Mouse (Mus musculus) hindbrain, embryonic 14.5 days (tissue): ENCODE results near the gene Surf2. TPM values are rescaled to one million over a fixed set of nuclear protein-coding genes. Genes with fewer than 3 reads are reported as not detected.

ENCODE experiments used
- ATAC-seq: fragments of 200-750 bp; cut with Nextera tagmentation; 2 replicates; pipeline ENCODE4 v1.8.0; 2017; ENCODE audit warnings: moderate number of reproducible peaks, mild to moderate bottlenecking, moderate TSS enrichment, moderate library complexity; ENCODE audit not compliant: low FRiP score
- DNase-seq: peaks from one replicate; pipeline ENCODE4 v3.0.0-alpha.2; 2015; ENCODE audit warnings: low spot score
- H3K27ac ChIP-seq: fragments of 300-500 bp; sonication (generic); 2 replicates; pipeline ENCODE4 v1.5.1; 2014; ENCODE audit warnings: mild to moderate bottlenecking, moderate library complexity
- H3K27me3 ChIP-seq: fragments of 300-500 bp; sonication (generic); 2 replicates; pipeline ENCODE4 v1.6.1; 2014; ENCODE audit warnings: mild to moderate bottlenecking, low read length, mixed read lengths; ENCODE audit not compliant: control insufficient read depth, insufficient read depth
- H3K36me3 ChIP-seq: fragments of 300-500 bp; sonication (generic); replicated peaks from 2 replicates; pipeline ENCODE4 v1.6.1; 2014; ENCODE audit not compliant: control insufficient read depth, insufficient read depth
- H3K4me1 ChIP-seq: fragments of 300-500 bp; sonication (generic); replicated peaks from 2 replicates; pipeline ENCODE4 v1.6.1; 2014; ENCODE audit warnings: antibody characterized with exemption, low read length, mixed read lengths; ENCODE audit not compliant: control insufficient read depth, insufficient read depth
- H3K4me2 ChIP-seq: fragments of 300-500 bp; sonication (generic); replicated peaks from 2 replicates; pipeline ENCODE4 v1.6.1; 2014; ENCODE audit warnings: mild to moderate bottlenecking, moderate library complexity
- H3K4me3 ChIP-seq: fragments of 300-500 bp; sonication (generic); replicated peaks from 2 replicates; pipeline ENCODE4 v1.5.1; 2014; ENCODE audit warnings: mild to moderate bottlenecking, low read length
- H3K9ac ChIP-seq: fragments of 300-500 bp; sonication (generic); 2 replicates; pipeline ENCODE4 v1.6.1; 2014
- H3K9me3 ChIP-seq: fragments of 300-500 bp; sonication (generic); 2 replicates; pipeline ENCODE4 v1.6.1; 2016; ENCODE audit warnings: low read length; ENCODE audit not compliant: control insufficient read depth
- WGBS: fragments of 180-500 bp; shearing (Covaris S2); extraction: QIAGEN DNeasy Blood & Tissue Kit; methylation state at CpG from one replicate; pipeline ENCODE4 v1.1.7; 2014; 5-methylcytosine and 5-hydroxymethylcytosine counted together
- polyA plus RNA-seq: library from polyadenylated mRNA; unstranded; fragments of >200 nt; fragmentation: Nextera tagmentation; extraction: Ambion mirVana; gene quantifications from 2 replicates; pipeline ENCODE4 v1.2.1, GENCODE M21; 2014

Gene Surf2
- polyA plus RNA-seq, 1 experiment from 2014 or later = 44.1 TPM

GRCm38 (mm10) chr2:26952193-26952592 lies 36.0 kb downstream of the Surf2 start:
- Histone ChIP-seq H3K9ac (no peak overlapping the region), H3K4me1 (no peaks in the 10 kb centered on the region), H3K27me3 (no peaks in the 10 kb centered on the region), H3K9me3 (no peaks in the 10 kb centered on the region), H3K4me3 (no peak overlapping the region), H3K4me2 (no peak overlapping the region), H3K36me3 (peaks cover 70% of the 10 kb centered on the region), H3K27ac (no peak overlapping the region)
- 96% methylated on average over 4 of the region's 4 CpGs for WGBS
- DNase-seq (no peak), ATAC-seq (no peak)

DNA sequence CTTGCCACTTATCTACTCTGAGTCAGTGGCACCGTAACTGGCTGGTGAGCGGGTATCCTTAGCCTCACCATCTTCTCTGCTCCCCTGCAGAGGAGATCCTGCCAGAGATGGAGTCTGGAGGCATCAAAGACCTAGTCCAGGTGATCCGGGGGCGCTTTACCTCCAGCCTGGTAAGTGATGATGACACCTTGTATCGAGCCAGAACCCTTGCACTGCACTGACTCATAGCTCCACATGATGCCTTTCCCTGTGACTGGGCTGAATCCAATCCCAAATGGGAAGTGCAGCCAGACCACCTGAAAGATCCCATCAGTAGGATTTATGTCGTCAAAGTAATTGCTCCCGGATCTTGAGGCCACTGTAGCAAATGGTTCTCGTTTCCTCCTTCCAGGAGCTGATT lies 36.7 kb downstream of the Surf2 start:
- Histone ChIP-seq H3K4me1 (no peaks in the 10 kb centered on the region), H3K36me3 (peaks cover 71% of the 10 kb centered on the region), H3K9me3 (no peaks in the 10 kb centered on the region), H3K4me2 (no peak overlapping the region), H3K9ac (no peak overlapping the region), H3K27ac (no peak overlapping the region), H3K27me3 (no peaks in the 10 kb centered on the region), H3K4me3 (no peak overlapping the region)
- DNase-seq (no peak), ATAC-seq (no peak)
- 94% methylated on average over 8 of the region's 8 CpGs for WGBS

DNA sequence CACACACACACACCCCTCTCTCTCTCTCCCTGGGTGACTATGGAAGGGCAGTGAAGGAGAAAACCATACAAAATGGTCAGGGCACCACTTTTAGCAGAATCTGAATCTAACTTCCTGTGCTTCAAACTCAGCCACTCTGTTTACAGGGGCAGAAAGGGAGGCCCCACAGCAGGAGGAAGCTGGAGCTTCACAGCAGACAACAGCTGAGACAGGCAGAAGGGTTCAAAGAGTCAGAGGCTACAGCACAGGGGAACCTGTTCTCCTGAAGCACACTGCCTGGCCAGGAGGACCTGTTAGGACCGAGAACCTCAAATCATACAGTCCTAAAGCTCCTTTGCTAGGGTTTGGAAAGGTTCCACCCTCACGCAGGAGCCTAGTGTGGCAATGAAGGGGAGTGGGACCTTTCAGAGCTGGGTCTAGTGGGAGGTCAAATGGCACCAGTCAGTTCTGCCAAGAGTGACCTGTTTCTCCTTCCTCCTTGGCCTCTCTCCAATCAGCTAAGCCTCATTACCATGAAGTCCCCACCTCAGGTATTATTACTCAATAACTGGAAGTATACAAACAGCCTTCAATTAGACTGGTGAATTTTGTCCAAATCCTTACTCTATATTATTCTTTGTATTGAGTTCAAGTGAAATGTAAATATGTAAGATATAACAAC lies 38.7 kb downstream of the Surf2 start:
- ATAC-seq (no peak), DNase-seq (no peak)
- WGBS = 93% methylated on average over 2 of the region's 2 CpGs
- Histone ChIP-seq H3K27ac (no peak overlapping the region), H3K4me1 (no peaks in the 10 kb centered on the region), H3K9ac (no peak overlapping the region), H3K4me2 (no peak overlapping the region), H3K4me3 (no peak overlapping the region), H3K27me3 (no peaks in the 10 kb centered on the region), H3K36me3 (peaks cover 84% of the 10 kb centered on the region), H3K9me3 (no peaks in the 10 kb centered on the region)

DNA sequence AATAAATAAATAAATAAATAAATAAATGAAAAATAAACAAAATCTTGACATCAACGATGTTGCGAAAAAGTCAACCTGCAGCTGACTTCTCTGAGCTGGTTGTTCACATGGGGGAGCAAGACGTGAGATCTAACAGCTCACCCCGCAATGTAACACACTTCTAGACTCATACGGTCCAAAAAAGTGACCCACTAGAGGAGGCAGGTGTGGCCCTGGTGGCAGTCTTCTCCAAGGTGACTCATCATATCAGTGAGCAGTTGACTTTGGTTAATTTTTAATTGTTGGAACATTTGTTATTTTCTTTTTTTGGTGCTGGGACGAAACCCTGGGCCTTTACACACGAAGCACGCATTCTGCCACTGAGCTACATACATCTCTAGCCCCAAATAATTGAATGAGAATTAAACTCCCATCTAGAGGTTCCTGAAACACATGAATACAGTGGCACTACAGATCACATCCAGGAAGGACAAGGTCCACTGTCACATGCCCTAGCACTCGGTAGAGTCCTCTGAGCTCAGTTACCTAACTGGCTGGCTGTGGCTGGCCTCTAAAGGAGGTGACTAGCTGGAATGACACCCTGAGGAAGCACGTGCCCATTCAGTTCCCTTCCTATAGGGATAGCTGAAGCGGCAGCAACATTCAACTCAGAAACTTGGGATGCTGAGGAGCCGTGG lies 40.8 kb downstream of the Surf2 start:
- H3K36me3 ChIP-seq = peaks cover 87% of the 10 kb centered on the region
- WGBS = 96% methylated on average over 12 of the region's 12 CpGs

GRCm38 (mm10) chr2:26957488-26957859 lies 41.3 kb downstream of the Surf2 start:
- Histone ChIP-seq H3K4me1 (no peaks in the 10 kb centered on the region; the same call in 1 of the 2 replicates), H3K4me3 (no peak overlapping the region), H3K4me2 (no peak overlapping the region), H3K9ac (no peak overlapping the region), H3K27me3 (no peaks in the 10 kb centered on the region), H3K27ac (no peak overlapping the region), H3K9me3 (no peaks in the 10 kb centered on the region), H3K36me3 (peaks cover 86% of the 10 kb centered on the region)
- ATAC-seq (no peak), DNase-seq (no peak)
- WGBS = 90% methylated on average over 2 of the region's 2 CpGs

More for the DNA sequence above, 40.8 kb downstream of the Surf2 start:
- Histone ChIP-seq H3K4me3 (no peak overlapping the region), H3K9me3 (no peaks in the 10 kb centered on the region), H3K4me1 (no peaks in the 10 kb centered on the region; the same call in 1 of the 2 replicates), H3K27ac (no peak overlapping the region), H3K27me3 (no peaks in the 10 kb centered on the region), H3K4me2 (no peak overlapping the region), H3K9ac (no peak overlapping the region)
- ATAC-seq = no peak
- no peak for DNase-seq

DNA sequence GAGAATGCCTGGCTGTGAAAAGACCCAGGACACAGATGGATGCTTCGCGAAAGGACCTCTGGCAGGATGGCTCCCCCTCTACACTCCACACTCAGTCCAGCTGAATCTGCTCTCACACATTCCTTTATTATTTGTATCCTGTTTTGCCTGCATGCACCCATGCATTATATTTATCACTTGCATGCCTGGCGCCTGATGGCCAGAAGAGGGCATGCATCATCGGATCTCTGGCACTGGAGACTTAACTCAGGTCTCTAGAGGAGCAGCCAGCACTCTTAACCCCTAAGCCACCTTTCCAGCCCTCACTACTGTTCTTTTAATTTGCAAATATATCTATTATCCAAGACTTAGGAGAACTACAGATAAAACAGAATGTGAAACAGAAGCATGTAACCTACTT lies 44.6 kb downstream of the Surf2 start:
- Histone ChIP-seq H3K36me3 (peaks cover 53% of the 10 kb centered on the region), H3K9me3 (no peaks in the 10 kb centered on the region)
- peak; percentile 27 for DNase-seq

DNA sequence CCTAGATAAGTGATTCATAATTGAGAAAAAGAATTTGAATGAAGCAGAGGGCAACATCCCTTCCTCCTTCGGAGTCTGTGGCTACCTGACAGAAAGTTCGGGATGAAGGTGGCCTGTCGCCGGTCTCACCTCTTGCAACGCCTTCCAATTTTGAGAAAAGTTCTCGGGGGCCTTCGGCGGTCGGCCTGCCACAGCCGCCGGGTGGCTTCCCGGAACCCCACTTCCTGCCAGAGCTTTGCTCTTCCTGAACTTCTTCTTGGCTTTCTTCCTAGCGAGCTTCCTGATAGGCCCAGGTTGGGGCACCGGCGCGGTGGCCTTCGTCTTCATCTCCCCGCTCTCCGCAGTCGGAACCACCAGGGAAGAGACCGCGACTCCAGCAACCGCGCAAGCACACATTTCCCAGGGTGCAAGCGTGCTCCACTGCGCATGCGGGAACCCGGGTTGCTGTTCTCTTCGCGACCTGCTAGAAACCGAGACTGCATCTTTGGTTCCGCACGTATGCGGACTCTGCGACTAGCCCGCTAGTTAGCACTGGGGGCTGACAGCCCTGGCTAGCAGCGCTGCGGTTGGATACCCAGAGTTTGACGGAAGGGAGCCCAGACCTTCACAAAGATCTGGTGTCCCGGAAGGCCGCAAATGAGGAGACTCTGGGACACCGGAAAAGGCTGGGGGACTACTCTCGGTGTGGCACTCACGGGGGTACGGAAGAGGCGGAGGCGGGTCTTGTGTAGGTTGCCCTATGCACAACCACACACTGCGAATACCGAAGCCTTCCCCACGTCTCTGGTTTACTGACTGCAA lies 48.0 kb downstream of the Surf2 start, which contains the start of gene Rexo4:
Gene Rexo4, minus strand, starts transcription at position 464 of the 801 bp plus-strand sequence.
- peak; percentile 98 for DNase-seq
- ATAC-seq = peak; percentile 98
- peak within 1 kb of the TSS; percentile 93 for H3K9ac ChIP-seq
- H3K27ac ChIP-seq = peak within 1 kb of the TSS; percentile 96
- under 1% methylated on average over 50 of the region's 50 CpGs for WGBS
- H3K27me3 ChIP-seq = no peaks in the 10 kb centered on the region
- H3K4me2 ChIP-seq = peak within 1 kb of the TSS; percentile 95
- H3K36me3 ChIP-seq = peaks cover 21% of the 10 kb centered on the region
- peaks cover 16% of the 10 kb centered on the region for H3K4me1 ChIP-seq
- no peaks in the 10 kb centered on the region for H3K9me3 ChIP-seq
- peak within 1 kb of the TSS; percentile 84 for H3K4me3 ChIP-seq

More for the DNA sequence above, 44.6 kb downstream of the Surf2 start:
- no peak overlapping the region for H3K9ac ChIP-seq
- H3K27me3 ChIP-seq = no peaks in the 10 kb centered on the region
- no peak overlapping the region for H3K27ac ChIP-seq
- 70% methylated on average over 4 of the region's 4 CpGs for WGBS
- H3K4me3 ChIP-seq = no peak overlapping the region
- peaks cover 16% of the 10 kb centered on the region for H3K4me1 ChIP-seq
- no peak overlapping the region for H3K4me2 ChIP-seq
- no peak for ATAC-seq

DNA sequence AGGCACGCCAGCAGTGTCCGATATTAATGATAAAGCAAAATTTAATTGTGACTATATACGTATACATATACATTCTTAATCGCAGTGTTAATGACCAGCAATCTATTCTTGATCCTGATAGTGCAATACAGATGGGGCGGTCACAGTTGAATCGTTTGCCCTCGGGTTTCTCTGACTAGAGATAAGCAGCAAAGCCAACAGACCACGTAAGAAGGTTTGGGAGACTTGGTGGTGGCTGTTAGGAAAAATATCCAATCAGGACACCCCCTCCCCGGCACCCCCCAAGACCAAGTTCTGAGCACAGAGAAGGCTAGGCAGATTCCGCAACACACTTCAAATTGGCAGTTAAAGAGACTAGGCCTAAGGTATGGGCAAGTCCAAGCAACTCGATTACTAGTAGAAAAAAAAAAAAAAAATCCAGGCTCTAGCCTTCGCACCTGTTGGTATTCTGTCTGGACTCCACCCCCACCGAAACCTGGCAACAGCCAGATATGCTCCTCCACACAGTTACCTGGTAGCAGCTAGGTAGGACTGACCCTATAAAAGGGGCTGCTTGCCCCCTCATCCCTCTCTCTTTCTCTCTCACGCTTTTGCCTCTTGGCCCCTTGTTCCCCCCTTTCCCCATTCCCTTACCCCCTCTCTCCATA lies 48.7 kb downstream of the Surf2 start:
- Histone ChIP-seq H3K4me2 (peak overlapping the region; percentile 95), H3K27ac (peak overlapping the region; percentile 96), H3K36me3 (peaks cover 16% of the 10 kb centered on the region), H3K4me1 (peaks cover 16% of the 10 kb centered on the region), H3K27me3 (no peaks in the 10 kb centered on the region), H3K4me3 (peak overlapping the region; percentile 84), H3K9me3 (no peaks in the 10 kb centered on the region), H3K9ac (peak overlapping the region; percentile 93)
- DNase-seq (no peak), ATAC-seq (no peak; the same call in 1 of the 2 replicates)
- WGBS = 18% methylated on average over 14 of the region's 14 CpGs

GRCm38 (mm10) chr2:26967262-26967661 lies 51.1 kb downstream of the Surf2 start:
- no peak overlapping the region for H3K27ac ChIP-seq
- H3K27me3 ChIP-seq = no peaks in the 10 kb centered on the region
- ATAC-seq (no peak), DNase-seq (no peak)
- H3K4me2 ChIP-seq = no peak overlapping the region
- no peaks in the 10 kb centered on the region for H3K9me3 ChIP-seq
- peaks cover 16% of the 10 kb centered on the region for H3K4me1 ChIP-seq
- no peak overlapping the region for H3K4me3 ChIP-seq
- WGBS = 72% methylated on average over 2 of the region's 2 CpGs
- H3K9ac ChIP-seq = no peak overlapping the region
- peaks cover 1% of the 10 kb centered on the region for H3K36me3 ChIP-seq
